27 mouse cellular contexts compared by ENCODE assay signal in genomic region chr2:174612386-174613063, GRCm38 (mm10). TPM values are rescaled to one million over a fixed set of nuclear protein-coding genes. Genes with fewer than 3 reads are reported as not detected.
DNase-seq lines count a peak whose midpoint lies in the region; ATAC-seq lines count a peak whose summit lies in the region.
"Had no signal": no experiment of that assay in that cellular context is flagged by ENCODE, and none has a peak within 500 bp of the region (broad histone marks: within the 10 kb centered on the region; RNA-seq: fewer than 3 reads in every experiment).

No protein-coding gene starts in this region.

- H3K9ac ChIP-seq in intestine, embryonic 15.5 days = no peak overlapping the region
- H3K9ac ChIP-seq: forebrain, postnatal 0 days; heart, embryonic 13.5 days; limb, embryonic 13.5 days; liver, embryonic 13.5 days; lung, embryonic 14.5 days; neural tube, embryonic 15.5 days had no signal

- no peaks in the 10 kb centered on the region for H3K27me3 ChIP-seq in intestine, embryonic 15.5 days (replicated peaks)
- H3K27me3 ChIP-seq: heart, embryonic 13.5 days; limb, embryonic 13.5 days; liver, embryonic 13.5 days; neural tube, embryonic 15.5 days had no signal

- H3K4me3 ChIP-seq in intestine, embryonic 15.5 days (replicated peaks) = no peak overlapping the region
- H3K4me3 ChIP-seq: heart, adult 2 months; heart, embryonic 13.5 days; limb, embryonic 13.5 days; liver, embryonic 13.5 days; neural tube, embryonic 15.5 days had no signal

- H3K4me2 ChIP-seq in intestine, embryonic 15.5 days (replicated peaks) = no peak overlapping the region
- H3K4me2 ChIP-seq: heart, embryonic 13.5 days; limb, embryonic 13.5 days; liver, embryonic 13.5 days; lung, embryonic 14.5 days; neural tube, embryonic 15.5 days had no signal

- 68% methylated on average over 2 of the region's 2 CpGs for WGBS in intestine, embryonic 15.5 days

- peak; percentile 65 for ATAC-seq in CD4-positive, CD25-positive, alpha-beta regulatory T cell, adult 4 months
- peak; percentile 28 for ATAC-seq in granulocyte monocyte progenitor cell, adult 5-6 weeks (replicated peaks; ENCODE audit: poor library complexity, severe bottlenecking)
- no peak for ATAC-seq in intestine, embryonic 15.5 days
- ATAC-seq: forebrain, postnatal 0 days; midbrain, embryonic 16.5 days; Patski had no signal

- intact Hi-C loops in left cerebral cortex, postnatal 36 days (cut with DNase I) = no loop called here

- no peaks in the 10 kb centered on the region for H3K9me3 ChIP-seq in intestine, embryonic 15.5 days
- H3K9me3 ChIP-seq: heart, embryonic 13.5 days; limb, embryonic 13.5 days; liver, embryonic 13.5 days; neural tube, embryonic 15.5 days had no signal

- no peaks in the 10 kb centered on the region for H3K36me3 ChIP-seq in intestine, embryonic 15.5 days
- H3K36me3 ChIP-seq: heart, embryonic 13.5 days; limb, embryonic 13.5 days; liver, embryonic 13.5 days; neural tube, embryonic 15.5 days had no signal

- no peak overlapping the region for H3K27ac ChIP-seq in intestine, embryonic 15.5 days
- H3K27ac ChIP-seq: heart, adult 2 months; heart, embryonic 13.5 days; kidney, postnatal 0 days; limb, embryonic 13.5 days; liver, embryonic 13.5 days; neural tube, embryonic 15.5 days had no signal

- peak; percentile 51 for DNase-seq in adrenal gland, adult 2 months
- DNase-seq in adrenal gland, postnatal 25 days = no peak
- DNase-seq in naive thymus-derived CD4-positive, alpha-beta T cell, adult 2 months (ENCODE audit: low read depth) = peak; percentile 69
- DNase-seq in left cerebral cortex, postnatal 36 days (ENCODE audit: low spot score in 2 of 2) = no peak
- DNase-seq: cerebellum, adult 11-12 months; cerebellum, postnatal 10 days; forebrain, postnatal 0 days; gastrocnemius, postnatal 25 days; heart, adult 2 months; heart, postnatal 14 days; kidney, adult 2 months; liver, embryonic 13.5 days; lung, embryonic 14.5 days; thymus, postnatal 14 days had no signal

- no peaks in the 10 kb centered on the region for H3K4me1 ChIP-seq in intestine, embryonic 15.5 days (replicated peaks)
- H3K4me1 ChIP-seq: limb, embryonic 13.5 days; neural tube, embryonic 15.5 days had no signal

RNA-seq across cellular contexts. Expression of gene Zfp831, which starts 30.8 kb away (rescaled TPM):
- total RNA-seq in adrenal gland, adult 2 months (2021) = under 1 TPM; 0.10 to 0.12 TPM
- polyA plus RNA-seq in adrenal gland, adult 2 months (2012; rRNA removed) = 0.03 TPM in 2 replicates
- 0.06 and 0.14 TPM in 2 replicates for total RNA-seq in adrenal gland, postnatal 25 days (2021)
- polyA plus RNA-seq in CD4-positive, CD25-positive, alpha-beta regulatory T cell, adult 4 months (2017; shearing (Covaris generic)) = 1 to 10 TPM; 9.2 to 9.6 TPM
- 1.1 TPM in 2 replicates for total RNA-seq in granulocyte monocyte progenitor cell, adult 5-6 weeks (2014; fragmentation: Nextera tagmentation)
- 0.15 and 0.26 TPM in 2 replicates for total RNA-seq in granulocyte monocyte progenitor cell, adult 5-6 weeks (2017)
- 10 to 100 TPM; 14.2 to 20.2 TPM for total RNA-seq in left cerebral cortex, postnatal 36 days (2021)
- polyA plus RNA-seq in intestine, embryonic 15.5 days (2015; fragmentation: Nextera tagmentation; extraction: Ambion mirVana) = 0.01 and 0.03 TPM in 2 replicates
- total RNA-seq: ES-E14 had no signal
- polyA plus RNA-seq: embryonic facial prominence, embryonic 11.5 days; forebrain, embryonic 11.5 days; hindbrain, embryonic 11.5 days; kidney, postnatal 0 days; lung, embryonic 14.5 days; midbrain, embryonic 16.5 days; Patski had no signal

Comparison
In these comparisons a context has a peak if more than half of its experiments do, and no peak if none do; other contexts are left out.
1. DNase-seq: peak in adrenal gland, adult 2 months (single experiment) and naive thymus-derived CD4-positive, alpha-beta T cell, adult 2 months (single experiment); none in adrenal gland, postnatal 25 days (single experiment) and left cerebral cortex, postnatal 36 days (0 of 2).
2. RNA of gene Zfp831, which starts 30.8 kb away (total RNA-seq): 14.2 to 20.2 TPM in left cerebral cortex, postnatal 36 days; 0.15 to 1.1 TPM in granulocyte monocyte progenitor cell, adult 5-6 weeks, 0.10 to 0.12 TPM in adrenal gland, adult 2 months and 0.06 to 0.14 TPM in adrenal gland, postnatal 25 days; every median in the first group is over 4 times any median in the second.